Mouse (Mus musculus) hindbrain, embryonic 11.5 days (tissue): Measurements from ENCODE around the gene Vmn2r86. TPM values are rescaled to one million over a fixed set of nuclear protein-coding genes. Genes with fewer than 3 reads are reported as not detected.
"Not testable (repeated sequence)": the region's sequence is repeated elsewhere in the genome, so short reads cannot be mapped to it uniquely, and the experiment has no call there.

Experiments used
- ATAC-seq: fragments of 200-750 bp; cut with Nextera tagmentation; 2 replicates; pipeline ENCODE4 v1.8.0; 2017; ENCODE audit warnings: mild to moderate bottlenecking, moderate TSS enrichment, moderate library complexity; ENCODE audit not compliant: low FRiP score
- DNase-seq: peaks from one replicate; pipeline ENCODE4 v3.0.0-alpha.2; 2015; ENCODE audit warnings: low spot score
- H3K27ac ChIP-seq: fragments of 300-500 bp; sonication (generic); 2 replicates; pipeline ENCODE4 v1.5.1; 2014; ENCODE audit warnings: mild to moderate bottlenecking, low read depth, low read length
- H3K27me3 ChIP-seq: fragments of 300-500 bp; sonication (generic); 2 replicates; pipeline ENCODE4 v1.6.1; 2014; ENCODE audit warnings: mild to moderate bottlenecking, low read length, moderate library complexity, mixed read lengths; ENCODE audit not compliant: control insufficient read depth, insufficient read depth
- H3K36me3 ChIP-seq: fragments of 300-500 bp; sonication (generic); 2 replicates; pipeline ENCODE4 v1.6.1; 2014; ENCODE audit warnings: mild to moderate bottlenecking, low read length, moderate library complexity, mixed read lengths; ENCODE audit not compliant: control insufficient read depth, insufficient read depth
- H3K4me1 ChIP-seq: fragments of 300-500 bp; sonication (generic); replicated peaks from 2 replicates; pipeline ENCODE4 v1.6.1; 2014; ENCODE audit warnings: low read length, mixed read lengths; ENCODE audit not compliant: control insufficient read depth, insufficient read depth
- H3K4me2 ChIP-seq: fragments of 300-500 bp; sonication (generic); replicated peaks from 2 replicates; pipeline ENCODE4 v1.6.1; 2014; ENCODE audit warnings: mild to moderate bottlenecking, low read depth, low read length
- H3K4me3 ChIP-seq: fragments of 300-500 bp; sonication (generic); 2 replicates; pipeline ENCODE4 v1.5.1; 2014; ENCODE audit warnings: low read depth, low read length
- H3K9ac ChIP-seq: fragments of 300-500 bp; sonication (generic); 2 replicates; pipeline ENCODE4 v1.6.1; 2014; ENCODE audit warnings: low read depth, low read length
- H3K9me3 ChIP-seq: fragments of 300-500 bp; sonication (generic); 2 replicates; pipeline ENCODE4 v1.6.1; 2016; ENCODE audit warnings: low read length; ENCODE audit not compliant: control insufficient read depth
- WGBS: fragments of 180-500 bp; shearing (Covaris S2); extraction: QIAGEN DNeasy Blood & Tissue Kit; methylation state at CpG from one replicate; pipeline ENCODE4 v1.1.7; 2014; 5-methylcytosine and 5-hydroxymethylcytosine counted together
- polyA plus RNA-seq: library from polyadenylated mRNA; unstranded; fragments of >200 nt; fragmentation: Nextera tagmentation; extraction: Ambion mirVana; gene quantifications from 2 replicates; pipeline ENCODE4 v1.2.1, GENCODE M21; 2014

Gene Vmn2r86
- polyA plus RNA-seq, 1 experiment from 2014 or later = not detected

- not testable (repeated sequence) for H3K27me3 ChIP-seq, H3K36me3 ChIP-seq, H3K9me3 ChIP-seq, H3K27ac ChIP-seq, DNase-seq, H3K9ac ChIP-seq, H3K4me2 ChIP-seq, ATAC-seq, H3K4me1 ChIP-seq, H3K4me3 ChIP-seq
These were observed 39.5 kb downstream of the Vmn2r86 start for GRCm38 (mm10) chr10:130416352-130416751.

GRCm38 (mm10) chr10:130412167-130412698 is 43.6 kb downstream of the Vmn2r86 start:
- not testable (repeated sequence) for H3K4me2 ChIP-seq, DNase-seq, H3K27me3 ChIP-seq, H3K9ac ChIP-seq, H3K36me3 ChIP-seq, H3K27ac ChIP-seq, H3K4me3 ChIP-seq, H3K4me1 ChIP-seq, H3K9me3 ChIP-seq
- peak; percentile 48 for ATAC-seq
- 65% methylated on average over 19 of the region's 35 CpGs for WGBS

- no peaks in the 10 kb centered on the region for H3K4me1 ChIP-seq
- no peak within 1 kb of the TSS for H3K9ac ChIP-seq
- no peaks in the 10 kb centered on the region for H3K27me3 ChIP-seq
- no peak within 1 kb of the TSS for H3K4me2 ChIP-seq
- no peaks in the 10 kb centered on the region for H3K9me3 ChIP-seq
- H3K27ac ChIP-seq = no peak within 1 kb of the TSS
- H3K4me3 ChIP-seq = no peak within 1 kb of the TSS
- no peak for DNase-seq
- no peaks in the 10 kb centered on the region for H3K36me3 ChIP-seq
- ATAC-seq = no peak
These were observed 61.6 kb downstream of the Vmn2r86 start, which contains the start of gene Vmn2r84 for GRCm38 (mm10) chr10:130394232-130394631. Gene Vmn2r84, minus strand, starts transcription at chr10:130394332.

Other genes with a start within 250 kb of the Vmn2r86 start
- not detected in 2 replicates for gene Olfr827, start 241.6 kb downstream of the Vmn2r86 start, polyA plus RNA-seq
- 22.3 and 23.3 TPM in 2 replicates for gene Neurod4, start 175.8 kb downstream of the Vmn2r86 start, polyA plus RNA-seq
- 0.18 and 0.26 TPM in 2 replicates for gene Tespa1, start 133.2 kb downstream of the Vmn2r86 start, polyA plus RNA-seq
- not detected in 2 replicates for gene Vmn2r84, start 61.7 kb downstream of the Vmn2r86 start, polyA plus RNA-seq
- gene Vmn2r85, start 26.3 kb downstream of the Vmn2r86 start, polyA plus RNA-seq = not detected in 2 replicates
- gene Vmn2r87, start 41.3 kb upstream of the Vmn2r86 start, polyA plus RNA-seq = 0.05 and 0.10 TPM in 2 replicates